7 mouse cellular contexts compared by ENCODE assay signal in the genomic region with DNA sequence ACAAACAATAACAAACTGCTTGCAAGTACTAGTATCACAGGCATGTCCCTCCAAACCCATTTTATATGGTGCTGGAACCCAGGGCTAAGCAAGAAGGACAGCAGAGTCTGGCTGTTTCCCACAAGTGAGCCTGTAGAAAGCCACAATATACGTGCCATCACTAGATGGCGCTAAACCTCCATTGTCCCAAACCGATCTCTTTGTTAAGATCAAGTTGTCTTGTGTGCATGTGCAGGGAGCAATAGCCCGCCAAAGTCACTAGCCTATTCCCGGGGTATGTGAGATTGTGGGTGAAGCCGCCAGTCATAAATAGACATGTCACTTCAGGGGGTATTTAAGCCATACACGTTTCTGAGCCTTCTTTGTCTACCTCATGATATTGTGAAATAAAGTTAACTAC.
DNase-seq lines count a peak whose midpoint lies in the region; ATAC-seq lines count a peak whose summit lies in the region.
"Not testable (repeated sequence)": the region's sequence is repeated elsewhere in the genome, so short reads cannot be mapped to it uniquely, and the experiment has no call there.

No protein-coding gene starts in this region.

- WGBS in embryonic facial prominence, embryonic 11.5 days: 52% methylated on average over 7 of the region's 7 CpGs
- WGBS in heart, embryonic 11.5 days (ENCODE audit: insufficient replicate concordance): 42% methylated on average over 7 of the region's 7 CpGs
- WGBS in intestine, embryonic 14.5 days: 50% methylated on average over 7 of the region's 7 CpGs

- H3K4me2 ChIP-seq in embryonic facial prominence, embryonic 11.5 days (ENCODE audit: low read depth, low read length): not testable (repeated sequence)
- H3K4me2 ChIP-seq in heart, embryonic 11.5 days: peak overlapping the region; percentile 27; the same call in 1 of the 2 replicates
- H3K4me2 ChIP-seq in intestine, embryonic 14.5 days (ENCODE audit: low read length): peak overlapping the region; percentile 23; the same call in 1 of the 2 replicates

- H3K4me1 ChIP-seq in embryonic facial prominence, embryonic 11.5 days (ENCODE audit: control insufficient read depth, insufficient read depth, low read length); heart, embryonic 11.5 days (ENCODE audit: control insufficient read depth, insufficient read depth, low read length); intestine, embryonic 14.5 days (replicated peaks; ENCODE audit: control insufficient read depth, insufficient read depth, low read length): not testable (repeated sequence)

- H3K4me3 ChIP-seq in embryonic facial prominence, embryonic 11.5 days (ENCODE audit: low read depth, low read length); heart, embryonic 11.5 days (ENCODE audit: low read depth, low read length); intestine, embryonic 14.5 days (ENCODE audit: low read depth, low read length): not testable (repeated sequence)

- ATAC-seq in embryonic facial prominence, embryonic 11.5 days (replicated peaks; ENCODE audit: insufficient number of reproducible peaks, low FRiP score, low TSS enrichment, low read depth); heart, embryonic 11.5 days (replicated peaks; ENCODE audit: insufficient number of reproducible peaks, low FRiP score, low TSS enrichment); intestine, embryonic 14.5 days (replicated peaks; ENCODE audit: low FRiP score, low TSS enrichment, low read depth): not testable (repeated sequence)

- not testable (repeated sequence) for H3K9ac ChIP-seq in embryonic facial prominence, embryonic 11.5 days (replicated peaks; ENCODE audit: low read length); heart, embryonic 11.5 days (ENCODE audit: low read depth, low read length); intestine, embryonic 14.5 days (ENCODE audit: low read length)

- peak; percentile 35 to 39 for DNase-seq in adrenal gland, adult 18-20 months (ENCODE audit: low spot score in 2 of 2)
- peak; percentile 38 for DNase-seq in embryonic facial prominence, embryonic 11.5 days (ENCODE audit: low spot score)
- peak; percentile 54 for DNase-seq in intestine, embryonic 14.5 days (ENCODE audit: low spot score)
- peak; percentile 3 to 8 for DNase-seq in layer of hippocampus, postnatal 10 days (ENCODE audit: low spot score in 2 of 2)
- DNase-seq in lung, postnatal 25 days (ENCODE audit: low spot score): peak; percentile 6
- peak; percentile 1 for DNase-seq in right cerebral cortex, adult 18-20 months

- H3K27ac ChIP-seq in embryonic facial prominence, embryonic 11.5 days (replicated peaks; ENCODE audit: low read depth, low read length); heart, embryonic 11.5 days (ENCODE audit: low read depth, low read length); intestine, embryonic 14.5 days (ENCODE audit: low read depth): not testable (repeated sequence)

- H3K36me3 ChIP-seq in embryonic facial prominence, embryonic 11.5 days (replicated peaks; ENCODE audit: control insufficient read depth, insufficient read depth, low read depth, low read length); heart, embryonic 11.5 days (ENCODE audit: control insufficient read depth, insufficient read depth, low read length); intestine, embryonic 14.5 days (ENCODE audit: control insufficient read depth, insufficient read depth, low read length): not testable (repeated sequence)

- not testable (repeated sequence) for H3K27me3 ChIP-seq in embryonic facial prominence, embryonic 11.5 days (ENCODE audit: control insufficient read depth, insufficient read depth, low read length); heart, embryonic 11.5 days (ENCODE audit: control insufficient read depth, insufficient read depth, low read length); intestine, embryonic 14.5 days (replicated peaks; ENCODE audit: control insufficient read depth, insufficient read depth, low read length)

- H3K9me3 ChIP-seq in embryonic facial prominence, embryonic 11.5 days (replicated peaks; ENCODE audit: control insufficient read depth, low read length); intestine, embryonic 14.5 days (ENCODE audit: control insufficient read depth, low read length): not testable (repeated sequence)
- H3K9me3 ChIP-seq in heart, embryonic 11.5 days (replicated peaks; ENCODE audit: control insufficient read depth, low read length): peaks cover 13% of the 10 kb centered on the region

Comparison
In these comparisons a context has a peak if more than half of its experiments do, and no peak if none do; other contexts are left out.
1. DNase-seq: peak in every context shown above with its lines; median percentile 54 in intestine, embryonic 14.5 days; 38 in embryonic facial prominence, embryonic 11.5 days; 37 in adrenal gland, adult 18-20 months; 6 in lung, postnatal 25 days; 6 in layer of hippocampus, postnatal 10 days; 1 in right cerebral cortex, adult 18-20 months.